Mouse (Mus musculus): ENCODE results near the gene Nup107.

GRCm38 (mm10) chr10:117823321-117823720 lies 30.8 kb upstream of the Nup107 start:
- no peak for TF ChIP-seq CHD1 (IDR thresholded peaks at IDR 0.05; ENCODE audit: low read depth, low read length)
- no peak for TF ChIP-seq CHD2 (IDR thresholded peaks at IDR 0.05; ENCODE audit: low read length)
- TF ChIP-seq CTCF (conservative IDR thresholded peaks at IDR 0.05 in 1 of 2, IDR thresholded peaks at IDR 0.05 in 1 of 2; ENCODE audit: low read depth in 2 of 2, low read length in 2 of 2) = no peak

All from CH12.LX (cell line).